Mouse (Mus musculus) layer of hippocampus, adult 9-10 months (tissue): ENCODE data around the gene Bag5.

Source experiments
- DNase-seq: peaks from one replicate; pipeline ENCODE4 v3.0.0; 2022; ENCODE audit warnings: low spot score

Gene Bag5

GRCm38 (mm10) chr12:111697708-111698107 lies 15.3 kb downstream of the Bag5 start:
- no peak for DNase-seq

GRCm38 (mm10) chr12:111696239-111696638 lies 16.8 kb downstream of the Bag5 start:
- no peak for DNase-seq

DNA sequence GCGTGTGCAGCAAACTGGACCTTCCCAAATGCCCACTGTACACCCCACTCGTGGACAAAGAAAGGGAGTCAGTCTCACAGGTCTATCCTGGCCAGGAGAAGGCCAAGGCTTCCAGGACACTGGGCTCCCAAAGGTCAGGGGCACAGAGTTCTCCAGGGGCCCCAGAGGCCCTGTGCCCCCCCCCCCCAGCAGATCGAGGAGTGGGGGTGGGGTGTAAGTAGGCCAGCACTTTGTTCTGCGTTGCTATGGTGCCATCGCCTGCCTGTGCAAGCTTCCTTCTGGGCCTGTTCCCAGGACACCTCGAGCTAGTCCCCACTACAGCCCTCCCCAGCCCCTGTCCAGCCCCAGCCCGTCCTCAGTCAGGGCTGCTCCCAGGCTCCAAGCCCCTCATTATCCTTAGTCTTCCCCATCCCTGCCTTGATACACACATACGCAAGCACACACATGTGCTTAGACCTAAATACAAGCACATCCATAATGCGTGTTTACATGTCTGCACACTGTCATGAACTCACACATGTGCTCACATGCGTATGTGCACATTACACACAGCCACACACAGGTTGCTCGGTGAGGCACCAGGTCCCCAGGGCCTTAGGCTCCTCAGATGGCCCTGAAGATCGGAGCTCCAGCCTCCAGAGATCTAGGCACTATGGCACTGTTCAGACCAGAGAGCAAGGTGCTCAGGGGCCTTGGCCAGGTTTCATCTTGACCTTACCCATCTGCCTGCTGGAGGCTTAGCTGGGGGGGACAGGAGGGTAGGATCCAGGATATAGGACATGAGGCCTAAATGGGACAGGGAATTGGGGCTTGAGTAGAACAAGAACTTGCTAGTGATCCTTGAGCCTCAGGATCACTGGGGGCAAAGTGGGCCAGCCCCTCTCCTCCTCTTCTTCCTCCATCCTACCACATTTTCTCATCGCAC lies 17.9 kb downstream of the Bag5 start:
- DNase-seq: no peak

- no peak for DNase-seq
Measured at GRCm38 (mm10) chr12:111694271-111694781, 18.7 kb downstream of the Bag5 start.

DNA sequence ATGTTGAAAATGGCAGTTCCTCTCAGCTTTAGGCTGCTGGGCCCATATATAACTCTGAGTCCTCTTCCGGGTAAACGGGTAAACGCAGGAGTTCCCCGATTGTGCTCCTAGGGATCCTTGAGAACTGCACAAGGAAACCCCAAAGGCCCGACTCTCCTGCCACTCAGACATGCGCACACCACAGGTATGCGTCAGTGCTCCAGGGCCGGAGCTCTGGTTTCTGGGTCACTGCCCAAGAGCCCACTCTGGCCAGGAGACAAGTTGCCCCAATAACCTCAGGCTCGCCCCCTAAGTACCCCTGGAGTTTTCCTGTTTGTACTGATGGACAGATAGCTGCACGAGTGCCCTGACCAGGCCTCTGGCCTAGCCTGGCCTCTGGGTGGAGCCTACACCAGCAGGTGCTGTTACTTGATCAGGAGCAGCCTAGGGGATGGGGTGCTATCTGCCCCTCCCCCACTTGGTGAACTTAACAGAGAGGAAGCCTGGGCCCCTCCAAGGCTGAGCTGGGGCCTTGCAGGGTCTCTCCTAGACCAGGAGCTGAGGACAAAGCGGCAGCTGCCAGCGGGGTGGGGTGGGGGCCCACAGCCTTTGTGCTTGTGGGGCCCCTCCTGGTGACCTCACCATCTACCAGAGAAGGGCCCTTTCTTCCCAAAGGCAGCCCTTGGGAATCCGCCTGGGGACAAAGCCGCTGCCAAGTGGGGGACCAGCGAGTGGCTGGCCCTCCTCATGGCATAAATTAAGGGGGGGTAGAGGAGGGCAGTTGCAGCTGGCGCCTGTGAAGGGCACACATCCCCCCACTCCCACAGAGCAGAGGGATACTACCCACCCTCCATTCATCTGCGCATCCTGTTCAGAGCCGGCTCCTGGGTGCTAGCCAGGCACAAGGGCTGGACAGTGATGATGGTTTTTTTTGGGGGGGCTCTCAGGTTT lies 19.5 kb downstream of the Bag5 start:
- no peak for DNase-seq

GRCm38 (mm10) chr12:111692899-111693298 lies 20.2 kb downstream of the Bag5 start:
- DNase-seq: no peak

- DNase-seq: no peak
Measured at GRCm38 (mm10) chr12:111691346-111691872, 21.6 kb downstream of the Bag5 start.

DNA sequence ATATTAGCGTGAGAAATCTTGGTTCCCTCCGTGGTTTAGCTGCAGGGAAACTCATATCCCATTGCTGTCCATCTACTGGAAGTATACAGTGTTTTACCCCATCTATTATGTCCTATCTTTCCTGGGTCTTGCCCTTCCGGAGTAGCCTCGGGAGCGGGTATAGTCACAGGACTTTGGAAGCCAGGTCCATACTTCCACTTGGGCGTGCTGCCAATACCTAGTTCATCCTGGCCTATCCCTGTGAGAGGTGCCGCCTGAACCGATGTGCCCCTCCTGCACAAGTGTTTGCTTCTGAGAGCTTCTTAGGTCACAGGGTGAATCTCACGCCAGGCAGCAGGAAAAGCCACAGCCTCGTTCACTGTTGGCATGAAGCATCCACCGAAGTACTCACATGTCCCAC lies 23.6 kb downstream of the Bag5 start:
- no peak for DNase-seq

DNA sequence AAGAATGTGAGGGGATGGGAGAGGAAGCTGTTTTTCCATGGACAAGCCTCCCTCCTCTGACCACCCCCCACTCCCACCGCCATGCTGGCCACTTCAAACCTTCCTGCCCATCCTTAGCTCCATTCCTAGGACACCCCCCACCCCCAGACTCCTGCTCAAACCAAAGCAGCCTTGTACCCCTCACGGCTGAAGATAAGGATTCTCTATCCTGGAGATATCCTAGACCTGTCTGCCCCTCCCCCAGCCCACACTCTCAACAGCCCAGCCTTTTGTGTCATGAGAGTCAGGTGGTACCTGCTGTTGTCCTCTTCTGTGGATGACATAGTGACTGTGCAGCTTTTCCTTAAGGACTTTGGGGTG lies 25.0 kb downstream of the Bag5 start:
- no peak for DNase-seq

GRCm38 (mm10) chr12:111687350-111688068 lies 25.5 kb downstream of the Bag5 start:
- no peak for DNase-seq

GRCm38 (mm10) chr12:111686390-111686789 lies 26.7 kb downstream of the Bag5 start:
- DNase-seq: no peak

GRCm38 (mm10) chr12:111682806-111683205 lies 30.3 kb downstream of the Bag5 start:
- DNase-seq: no peak

DNA sequence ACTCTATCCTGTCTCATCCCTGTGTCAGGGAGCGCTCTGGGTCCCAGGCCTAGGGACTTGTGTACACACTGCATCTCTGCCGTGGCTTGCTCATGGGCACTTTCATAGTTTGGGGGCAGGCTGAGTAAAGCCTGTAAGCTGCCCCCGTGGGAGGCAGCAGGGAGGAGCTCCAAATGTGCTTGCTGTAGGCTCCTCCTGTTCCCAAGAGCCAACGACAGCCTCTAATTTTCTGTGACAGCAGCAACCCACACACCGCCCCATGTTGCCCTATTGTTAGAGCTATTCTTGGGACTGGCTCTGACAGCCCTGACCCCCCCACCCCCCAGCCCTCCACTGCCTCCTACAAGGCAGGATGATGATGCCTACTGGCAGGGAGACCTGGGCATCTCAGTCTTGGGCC lies 31.1 kb downstream of the Bag5 start:
- no peak for DNase-seq

GRCm38 (mm10) chr12:111681305-111681704 lies 31.8 kb downstream of the Bag5 start:
- DNase-seq: no peak

GRCm38 (mm10) chr12:111680661-111681060 lies 32.4 kb downstream of the Bag5 start:
- DNase-seq: no peak

GRCm38 (mm10) chr12:111678997-111679396 lies 34.1 kb downstream of the Bag5 start:
- no peak for DNase-seq

- no peak for DNase-seq
Measured at GRCm38 (mm10) chr12:111678670-111678933, 34.5 kb downstream of the Bag5 start.

DNA sequence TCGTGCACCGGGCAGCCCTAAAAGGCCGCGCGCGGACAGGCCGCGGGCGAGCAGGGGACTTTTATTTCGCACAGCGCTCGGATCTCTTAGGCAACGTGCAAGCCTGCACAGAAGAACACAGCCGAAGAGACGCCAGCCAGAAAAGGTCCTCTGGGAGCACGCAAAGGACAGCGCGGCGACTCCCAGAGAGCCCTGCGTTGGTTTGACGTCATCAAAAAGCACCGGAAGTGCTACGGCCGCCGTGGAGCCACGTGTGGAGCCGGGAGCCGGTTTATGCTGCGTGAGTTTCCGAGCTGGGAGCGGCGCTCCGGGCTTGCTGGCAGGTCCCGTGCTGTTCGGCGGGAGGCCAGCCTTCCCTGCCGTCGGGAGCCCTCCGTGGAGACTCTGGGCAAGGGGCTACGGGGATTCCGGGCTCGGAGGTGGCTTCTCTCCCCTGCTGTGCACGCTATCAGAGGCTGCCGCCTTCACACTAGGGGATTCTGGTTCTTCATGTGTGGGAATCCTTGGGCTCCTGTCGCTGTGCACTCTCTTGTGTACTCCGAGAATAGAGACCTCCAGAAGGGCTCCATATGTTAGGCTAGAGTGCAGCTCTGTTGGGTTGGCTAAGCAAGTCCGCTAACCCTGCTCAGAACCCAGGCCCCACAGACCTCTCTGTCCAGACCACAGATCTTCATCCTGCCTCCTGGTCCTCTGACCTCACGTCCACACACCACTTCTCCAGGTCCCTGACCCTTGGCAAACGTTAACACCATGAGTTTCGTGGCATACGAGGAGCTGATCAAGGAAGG lies 35.0 kb downstream of the Bag5 start, which contains the start of gene Trmt61a:
Gene Trmt61a (plus strand): TSS at position 224 of the 788 bp plus-strand sequence.
- DNase-seq: no peak

GRCm38 (mm10) chr12:111677421-111677820 lies 35.6 kb downstream of the Bag5 start:
- DNase-seq: no peak

DNA sequence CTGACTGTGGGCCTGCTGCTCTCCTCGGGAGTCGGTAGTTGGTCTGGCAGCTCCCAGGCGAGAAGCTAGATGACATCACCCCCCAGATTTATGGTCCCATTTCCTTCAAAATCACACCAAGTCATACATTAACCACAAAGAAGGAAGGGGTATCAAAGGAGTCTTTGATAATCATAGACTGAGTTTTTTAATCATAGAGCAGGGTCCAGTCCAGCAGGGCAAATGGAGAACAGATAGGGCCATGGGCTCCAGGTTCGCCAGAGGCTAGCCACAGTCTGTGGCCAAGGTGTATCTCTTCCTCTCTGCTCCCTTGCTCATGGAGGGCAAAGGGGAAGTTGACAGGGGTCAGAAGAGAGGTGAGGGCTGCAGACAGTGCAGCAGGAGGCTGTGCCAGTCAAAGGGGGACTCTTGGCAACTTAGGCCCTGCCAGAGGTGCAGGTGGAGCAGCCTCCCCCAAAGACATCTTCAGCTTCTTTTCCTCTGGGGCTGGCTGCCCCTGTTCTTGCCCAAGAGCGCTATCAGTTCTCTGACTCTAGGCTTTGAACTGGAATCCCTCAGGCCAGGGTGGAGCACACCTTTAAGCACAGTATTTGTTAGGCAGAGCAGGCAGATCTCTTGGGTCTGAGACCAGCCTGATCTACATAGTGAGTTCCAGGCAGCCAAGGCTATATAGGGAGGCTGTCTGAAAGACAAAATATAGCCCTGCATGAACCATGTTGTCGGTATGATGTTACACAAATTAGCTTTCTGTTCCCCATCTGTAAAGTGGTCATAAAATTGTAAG lies 37.1 kb downstream of the Bag5 start:
- no peak for DNase-seq
